Mouse (Mus musculus): ENCODE data around the gene Pdk1.
"Not testable (repeated sequence)": the region's sequence is repeated elsewhere in the genome, so short reads cannot be mapped to it uniquely, and the experiment has no call there.

The Pdk1 gene

GRCm38 (mm10) chr2:71874836-71875235, 1.8 kb downstream of the Pdk1 start:
- no peak for DNase-seq

DNA sequence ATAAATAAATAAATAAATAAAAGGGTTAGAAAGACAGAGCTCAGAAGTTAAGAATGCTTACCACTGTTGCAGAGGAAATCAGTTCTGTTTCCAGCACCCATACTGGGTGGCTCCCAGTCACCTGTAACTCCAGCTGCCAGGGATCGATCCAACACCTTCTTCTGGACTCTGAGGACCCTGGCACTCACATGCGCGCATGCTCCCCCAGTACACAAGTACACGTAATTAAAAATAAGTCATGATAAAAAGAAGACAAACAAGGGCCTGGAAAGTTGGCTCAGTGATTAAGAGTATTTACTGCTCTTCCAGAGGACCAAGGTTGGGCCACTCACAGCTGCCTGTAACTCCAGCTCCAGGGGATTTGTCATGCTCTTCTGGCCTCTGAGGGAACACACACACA, 4.8 kb downstream of the Pdk1 start:
- no peak for DNase-seq

DNA sequence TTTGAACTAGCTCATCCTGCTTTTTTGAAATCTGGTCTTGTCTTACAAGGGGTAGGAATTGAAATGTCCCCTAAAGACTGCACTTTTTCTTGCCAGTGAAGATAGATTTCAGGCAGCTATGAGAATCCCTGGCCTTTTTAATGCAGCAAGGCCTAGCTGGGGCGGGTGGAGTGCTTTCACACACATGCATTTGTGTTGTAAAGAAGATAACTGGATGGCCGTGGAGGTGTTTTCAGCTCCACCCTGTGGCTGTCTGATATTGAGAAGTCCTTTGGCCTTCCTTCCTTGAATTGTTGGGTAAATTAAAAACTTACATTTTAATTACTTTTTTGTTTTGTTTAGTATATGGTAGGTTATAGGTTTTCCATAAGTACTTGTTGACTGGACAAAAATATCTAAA, 5.4 kb downstream of the Pdk1 start:
- no peak for DNase-seq

GRCm38 (mm10) chr2:71878943-71879342, 5.9 kb downstream of the Pdk1 start:
- no peak for DNase-seq

GRCm38 (mm10) chr2:71882914-71883651, 10.1 kb downstream of the Pdk1 start:
- peak; percentile 16 for DNase-seq

GRCm38 (mm10) chr2:71887269-71887668, 14.2 kb downstream of the Pdk1 start:
- no peak for DNase-seq

GRCm38 (mm10) chr2:71888437-71888836, 15.4 kb downstream of the Pdk1 start:
- no peak for DNase-seq

GRCm38 (mm10) chr2:71891536-71891935, 18.5 kb downstream of the Pdk1 start:
- DNase-seq: no peak

- DNase-seq: peak; percentile 28
These were observed 19.8 kb downstream of the Pdk1 start for GRCm38 (mm10) chr2:71892741-71893349.

DNA sequence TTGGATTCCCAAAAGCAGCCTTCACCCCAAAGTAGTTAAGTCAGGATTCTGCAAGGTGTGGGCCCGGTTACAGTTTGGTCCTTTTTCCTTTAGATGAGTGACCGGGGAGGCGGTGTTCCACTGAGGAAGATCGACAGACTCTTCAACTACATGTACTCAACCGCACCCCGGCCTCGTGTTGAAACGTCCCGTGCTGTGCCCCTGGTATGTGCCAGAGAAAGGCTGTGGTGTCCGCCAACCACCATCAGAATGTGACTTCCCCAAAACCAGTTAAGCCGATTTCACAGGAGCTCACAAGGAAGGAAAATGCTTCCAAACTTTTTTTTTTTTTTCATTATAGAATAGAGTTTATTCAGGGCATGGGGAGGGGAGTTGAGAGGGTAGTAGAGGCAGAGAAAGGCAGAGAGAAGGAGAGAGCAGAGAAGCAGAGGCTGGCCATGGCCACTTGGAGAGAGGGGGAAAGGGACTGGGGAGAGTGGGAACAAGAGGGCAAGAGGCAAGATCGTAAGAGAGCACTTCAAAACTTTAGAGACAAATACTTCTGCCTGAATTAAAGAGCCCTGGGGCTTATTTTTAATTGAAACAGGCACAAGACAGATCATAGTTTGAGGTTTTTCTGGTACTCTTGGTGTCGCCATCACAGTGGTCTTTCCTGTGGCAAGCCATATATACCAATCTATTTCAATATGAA, 22.7 kb downstream of the Pdk1 start:
- no peak for DNase-seq

- no peak for DNase-seq
These were observed 24.4 kb downstream of the Pdk1 start for GRCm38 (mm10) chr2:71897420-71897819.

DNA sequence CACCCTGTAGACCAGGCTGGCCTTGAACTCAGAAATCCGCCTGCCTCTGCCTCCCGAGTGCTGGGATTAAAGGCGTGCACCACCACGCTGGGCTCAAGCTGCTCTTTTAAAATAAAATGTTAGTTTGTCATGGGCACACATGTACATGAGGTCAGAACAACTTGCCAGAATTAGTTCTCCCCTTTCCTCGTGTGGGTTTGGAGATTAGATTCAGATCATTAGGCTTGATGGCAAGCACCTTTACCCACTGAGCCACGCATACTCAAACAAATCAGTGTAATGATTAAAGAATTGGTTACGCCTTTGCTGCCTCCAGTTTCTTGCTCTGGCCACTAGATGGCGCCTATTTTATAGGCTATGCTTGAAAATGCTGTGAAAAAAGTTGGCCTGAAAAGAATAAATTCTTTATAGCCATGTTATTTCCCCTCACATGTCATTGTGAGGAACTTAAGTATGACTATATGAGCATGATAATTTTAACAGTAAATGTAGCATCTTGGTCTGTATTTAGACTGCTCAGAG, 25.4 kb downstream of the Pdk1 start:
- peak; percentile 46 for DNase-seq

DNA sequence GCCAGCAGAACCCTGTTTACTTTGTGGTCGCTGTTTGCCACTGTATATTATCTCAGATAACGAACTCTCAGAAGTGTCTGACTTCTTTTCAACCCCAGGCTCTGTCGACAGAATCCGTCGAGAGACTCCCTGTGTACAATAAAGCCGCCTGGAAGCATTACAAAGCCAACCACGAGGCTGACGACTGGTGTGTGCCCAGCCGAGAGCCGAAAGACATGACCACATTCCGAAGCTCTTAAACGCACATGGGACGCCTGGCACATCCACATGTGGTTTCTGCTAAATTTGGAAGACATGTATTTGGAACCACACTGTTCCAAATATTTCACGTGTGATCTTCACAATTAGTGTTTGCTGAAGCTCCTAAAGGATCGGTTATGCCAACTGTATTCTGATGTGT, 26.9 kb downstream of the Pdk1 start:
- DNase-seq: no peak

- DNase-seq: no peak
These were observed 32.1 kb downstream of the Pdk1 start for GRCm38 (mm10) chr2:71905154-71905553.

DNA sequence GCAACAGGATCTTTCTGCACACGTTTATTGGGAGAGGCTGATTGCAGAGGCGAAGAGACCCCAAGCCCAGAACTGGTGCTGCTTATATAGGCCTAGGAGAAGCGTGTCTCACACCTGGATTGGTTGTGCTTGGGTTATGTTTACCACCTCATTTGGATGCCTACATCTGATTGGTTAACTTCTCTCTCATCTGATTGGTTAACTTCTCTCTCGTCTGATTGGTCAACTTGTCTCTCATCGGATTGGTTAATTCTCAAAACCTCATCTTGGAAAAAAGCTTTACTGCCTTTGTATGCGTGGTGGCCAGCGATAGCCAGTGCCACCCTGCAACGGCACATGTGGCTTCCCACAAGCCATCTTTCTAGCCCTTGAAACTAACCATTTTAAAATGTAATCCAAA, 33.3 kb downstream of the Pdk1 start:
- DNase-seq: not testable (repeated sequence)

DNA sequence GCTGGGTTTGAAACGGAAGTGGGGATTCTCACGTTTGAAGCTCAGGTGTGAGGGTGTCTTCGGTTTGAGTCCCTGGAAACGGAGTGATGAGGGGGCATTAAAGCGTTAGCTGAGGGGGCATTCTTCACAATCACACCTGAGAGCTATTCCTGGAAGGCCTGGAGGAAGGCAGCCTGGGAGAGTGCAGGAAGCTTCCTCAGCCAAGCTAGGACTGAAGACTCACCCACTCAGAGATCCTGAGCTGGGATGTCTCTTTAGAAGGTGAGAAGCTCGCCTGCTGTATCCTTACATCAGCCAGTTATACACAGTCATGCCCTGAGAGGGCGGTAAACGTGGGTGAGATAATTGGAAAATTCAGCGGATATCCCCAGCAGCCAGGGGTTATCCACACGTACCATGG, 40.9 kb downstream of the Pdk1 start:
- no peak for DNase-seq

DNA sequence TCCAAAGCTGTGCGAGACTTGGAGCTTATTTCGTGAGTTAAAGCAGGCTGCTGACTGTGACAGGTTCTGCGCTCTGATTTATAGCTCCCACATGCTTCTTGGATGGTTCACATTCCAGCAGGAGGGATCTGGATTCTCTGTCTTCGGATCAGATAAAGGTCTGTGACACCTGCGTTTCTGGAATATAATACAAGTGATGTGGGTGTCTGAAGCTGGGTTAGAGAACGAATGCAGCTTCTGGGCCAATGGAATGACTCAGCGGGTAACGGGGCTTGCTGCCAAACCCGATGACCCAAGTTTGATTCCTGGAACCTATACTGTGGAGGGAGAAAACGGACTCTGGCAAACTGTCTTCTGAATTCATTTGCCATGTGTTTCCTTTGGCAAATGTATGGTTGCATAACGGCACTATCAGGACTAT, 46.2 kb downstream of the Pdk1 start:
- no peak for DNase-seq

- DNase-seq: not testable (repeated sequence)
These were observed 51.9 kb downstream of the Pdk1 start for GRCm38 (mm10) chr2:71924931-71925330.

DNA sequence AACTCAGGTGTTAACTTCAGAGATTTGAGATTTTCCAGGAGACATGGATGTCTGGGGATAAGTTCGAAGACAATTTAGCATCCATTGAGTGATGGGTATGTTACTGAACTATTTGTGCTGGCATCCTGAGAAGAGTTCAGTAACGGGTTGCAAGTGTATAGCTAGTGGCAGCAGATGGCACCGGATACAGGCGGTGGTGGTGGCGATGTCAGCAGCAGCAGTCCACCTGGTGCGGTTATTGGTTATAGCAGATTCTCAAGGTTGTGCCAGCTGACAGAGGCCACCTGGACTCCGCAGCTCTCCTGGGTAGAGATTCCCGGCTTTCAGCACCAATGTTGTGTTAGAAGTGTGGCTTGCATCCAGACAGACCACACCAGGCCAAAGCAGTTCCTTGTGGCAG, 61.0 kb downstream of the Pdk1 start:
- no peak for DNase-seq

GRCm38 (mm10) chr2:71936711-71937110, 63.7 kb downstream of the Pdk1 start:
- no peak for DNase-seq

GRCm38 (mm10) chr2:71937649-71938308, 64.8 kb downstream of the Pdk1 start:
- no peak for DNase-seq

DNA sequence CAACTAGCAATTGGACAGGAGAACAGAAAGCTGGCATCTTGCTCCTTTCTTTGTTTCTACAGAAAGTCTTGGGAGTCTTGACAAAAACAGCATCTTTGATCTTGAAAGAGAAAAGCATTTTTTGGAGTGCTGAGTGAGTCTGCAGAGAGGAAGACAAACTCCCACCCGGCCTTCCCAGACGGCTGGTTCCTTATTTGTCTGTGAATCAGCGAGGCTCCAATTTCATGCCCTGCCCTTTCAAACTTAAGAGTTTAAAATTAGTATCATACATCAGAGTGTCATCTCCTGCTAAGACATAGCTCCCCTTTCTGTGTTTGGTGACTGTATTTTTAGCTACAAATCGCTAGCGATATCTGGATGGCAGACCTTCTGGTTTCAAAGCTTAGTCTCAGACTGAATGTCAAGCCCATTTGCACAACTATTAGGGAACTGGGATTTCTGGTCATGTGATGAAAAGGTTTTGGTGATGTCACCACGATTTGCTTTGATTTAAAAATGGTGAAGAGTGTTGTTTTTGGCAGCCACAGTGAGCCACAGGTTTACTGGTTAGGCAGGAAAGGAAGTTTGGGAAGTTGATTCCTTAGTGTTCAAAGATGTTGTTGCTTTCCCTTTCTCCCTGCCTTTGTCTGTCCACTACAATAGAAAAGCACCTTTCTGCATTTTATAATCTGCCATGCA, 65.8 kb downstream of the Pdk1 start:
- no peak for DNase-seq

Data from lung, postnatal 14 days (tissue).